Comparison of ENCODE assay signal across 27 mouse cellular contexts in genomic region chr5:29751306-29751705, GRCm38 (mm10). TPM values are rescaled to one million over a fixed set of nuclear protein-coding genes. Genes with fewer than 3 reads are reported as not detected.
DNase-seq lines count a peak whose midpoint lies in the region; ATAC-seq lines count a peak whose summit lies in the region.
"Had no signal": no experiment of that assay in that cellular context is flagged by ENCODE, and none has a peak within 500 bp of the region (broad histone marks: within the 10 kb centered on the region; RNA-seq: fewer than 3 reads in every experiment).

No protein-coding gene starts in this region.

- H3K4me3 ChIP-seq in forebrain, embryonic 13.5 days, result no peak overlapping the region
- H3K4me3 ChIP-seq: forebrain, embryonic 12.5 days; hindbrain, embryonic 13.5 days; limb, embryonic 12.5 days; liver, embryonic 12.5 days; neural tube, embryonic 15.5 days had no signal

- no peaks in the 10 kb centered on the region for H3K4me1 ChIP-seq in forebrain, embryonic 13.5 days
- H3K4me1 ChIP-seq: forebrain, embryonic 12.5 days; hindbrain, embryonic 13.5 days; limb, embryonic 12.5 days; neural tube, embryonic 15.5 days had no signal

- no peak overlapping the region for H3K27ac ChIP-seq in forebrain, embryonic 13.5 days
- H3K27ac ChIP-seq: forebrain, embryonic 12.5 days; hindbrain, embryonic 13.5 days; limb, embryonic 12.5 days; liver, embryonic 12.5 days; neural tube, embryonic 15.5 days had no signal

- ATAC-seq in forebrain, embryonic 13.5 days, result no peak
- ATAC-seq: inflammation-experienced regulatory T-cells, adult 6 months; liver, embryonic 12.5 days; midbrain, embryonic 16.5 days had no signal

- no peak overlapping the region for H3K9ac ChIP-seq in forebrain, embryonic 13.5 days
- H3K9ac ChIP-seq: forebrain, embryonic 12.5 days; hindbrain, embryonic 13.5 days; limb, embryonic 12.5 days; liver, embryonic 12.5 days; neural tube, embryonic 15.5 days had no signal

- no peak overlapping the region for H3K4me2 ChIP-seq in forebrain, embryonic 13.5 days
- H3K4me2 ChIP-seq: forebrain, embryonic 12.5 days; heart, embryonic 11.5 days; hindbrain, embryonic 13.5 days; limb, embryonic 12.5 days; liver, embryonic 12.5 days; neural tube, embryonic 15.5 days had no signal

- H3K36me3 ChIP-seq in forebrain, embryonic 13.5 days (ENCODE audit: poor library complexity, severe bottlenecking), result peaks cover 64% of the 10 kb centered on the region

- no peaks in the 10 kb centered on the region for H3K27me3 ChIP-seq in forebrain, embryonic 13.5 days
- H3K27me3 ChIP-seq: CH12.LX; forebrain, embryonic 12.5 days; hindbrain, embryonic 13.5 days; limb, embryonic 12.5 days; liver, embryonic 12.5 days; neural tube, embryonic 15.5 days had no signal

- intact Hi-C loops in heart, postnatal 36 days (cut with DNase I), result no loop called here

- peak; percentile 38 for DNase-seq in adrenal gland, postnatal 10 days
- DNase-seq in adrenal gland, postnatal 4 days (ENCODE audit: low spot score in 2 of 2), result no peak
- peak; percentile 24 for DNase-seq in heart, postnatal 4 days
- DNase-seq in heart, postnatal 36 days, result no peak
- peak; percentile 18 for DNase-seq in adrenal gland, postnatal 25 days
- DNase-seq in cerebellum, postnatal 14 days, result peak; percentile 46 to 58
- DNase-seq in ovary, postnatal 10 days (ENCODE audit: low spot score), result no peak
- DNase-seq: kidney, adult 8-10 months; kidney, postnatal 14 days; lung, adult 2 months; thymus, adult 2 months had no signal

- H3K9me3 ChIP-seq in forebrain, embryonic 13.5 days (replicated peaks), result no peaks in the 10 kb centered on the region
- H3K9me3 ChIP-seq: forebrain, embryonic 12.5 days; hindbrain, embryonic 13.5 days; limb, embryonic 12.5 days; liver, embryonic 12.5 days; neural tube, embryonic 15.5 days had no signal

RNA-seq across cellular contexts. Expression of gene Gm5129, which starts 15.6 kb away (rescaled TPM):
- not detected for total RNA-seq in adrenal gland, postnatal 10 days (2021)
- 1 to 10 TPM in 1 of 2 experiments, not detected in 1; 1.3 TPM for total RNA-seq in adrenal gland, postnatal 4 days (2021)
- total RNA-seq in heart, postnatal 4 days (2021), result not detected
- total RNA-seq in heart, postnatal 36 days (2021), result 1 to 10 TPM; 1.2 to 1.4 TPM
- not detected in 2 replicates for total RNA-seq in adrenal gland, postnatal 25 days (2021)
- polyA plus RNA-seq in forebrain, embryonic 13.5 days (2015; fragmentation: Nextera tagmentation; extraction: Ambion mirVana), result not detected in 2 replicates
- total RNA-seq: granulocyte monocyte progenitor cell, adult 5-6 weeks; heart, postnatal 10 days; left cerebral cortex, adult 8-10 months; MEL had no signal
- polyA plus RNA-seq: embryonic facial prominence, embryonic 11.5 days; forebrain, embryonic 12.5 days; heart, embryonic 11.5 days; hindbrain, embryonic 13.5 days; inflammation-experienced regulatory T-cells, adult 6 months; limb, embryonic 12.5 days; liver, embryonic 12.5 days; lung, adult 2 months; midbrain, embryonic 16.5 days; neural tube, embryonic 15.5 days; stomach, embryonic 16.5 days had no signal

RNA-seq across cellular contexts. Expression of gene Dnajb6, which starts 15.8 kb away (rescaled TPM):
- total RNA-seq in adrenal gland, postnatal 10 days (2021), result 100 to 1,000 TPM; 101 to 112 TPM
- total RNA-seq in adrenal gland, postnatal 4 days (2021), result 100 to 1,000 TPM; 125 to 146 TPM
- 10 to 100 TPM; 73.3 to 79.0 TPM for total RNA-seq in heart, postnatal 4 days (2021)
- total RNA-seq in heart, postnatal 36 days (2021), result 10 to 100 TPM; 74.6 to 76.6 TPM
- total RNA-seq in adrenal gland, postnatal 25 days (2021), result 143 and 153 TPM in 2 replicates
- 278 and 293 TPM in 2 replicates for polyA plus RNA-seq in forebrain, embryonic 13.5 days (2015; fragmentation: Nextera tagmentation; extraction: Ambion mirVana)

Comparison
In these comparisons a context has a peak if more than half of its experiments do, and no peak if none do; other contexts are left out.
1. DNase-seq: peak in adrenal gland, postnatal 10 days (single experiment), heart, postnatal 4 days (single experiment), adrenal gland, postnatal 25 days (single experiment) and cerebellum, postnatal 14 days (2 of 2); none in adrenal gland, postnatal 4 days (0 of 2), heart, postnatal 36 days (0 of 2) and ovary, postnatal 10 days (single experiment).